ENCODE assay signal across 15 mouse cellular contexts in genomic region chr3:73395808-73396207, GRCm38 (mm10).
"Had no signal": no experiment of that assay in that cellular context is flagged by ENCODE, and none has a peak within 500 bp of the region (broad histone marks: within the 10 kb centered on the region; RNA-seq: fewer than 3 reads in every experiment).

No protein-coding gene starts in this region.

- ATAC-seq: liver, embryonic 12.5 days had no signal

- H3K36me3 ChIP-seq: limb, embryonic 10.5 days; liver, embryonic 12.5 days; midbrain, embryonic 10.5 days; neural tube, embryonic 15.5 days; stomach, embryonic 15.5 days had no signal

- H3K9ac ChIP-seq: liver, embryonic 12.5 days; lung, embryonic 14.5 days; neural tube, embryonic 15.5 days; stomach, embryonic 15.5 days had no signal

- H3K4me1 ChIP-seq: limb, embryonic 10.5 days; liver, embryonic 12.5 days; midbrain, embryonic 10.5 days; neural tube, embryonic 15.5 days; stomach, embryonic 15.5 days had no signal

- H3K9me3 ChIP-seq: limb, embryonic 10.5 days; midbrain, embryonic 10.5 days; neural tube, embryonic 15.5 days; stomach, embryonic 15.5 days had no signal

- H3K27me3 ChIP-seq: liver, embryonic 12.5 days; neural tube, embryonic 15.5 days; stomach, embryonic 15.5 days had no signal

- H3K4me2 ChIP-seq: liver, embryonic 12.5 days; lung, embryonic 14.5 days; neural tube, embryonic 15.5 days; stomach, embryonic 15.5 days had no signal

- DNase-seq: kidney, postnatal 10 days; kidney, postnatal 4 days; lung, embryonic 14.5 days; lung, postnatal 10 days; lung, postnatal 4 days; midbrain, embryonic 14.5 days; right cerebral cortex, postnatal 4 days; thymus, adult 2 months; thymus, postnatal 25 days had no signal

- H3K4me3 ChIP-seq: limb, embryonic 10.5 days; liver, embryonic 12.5 days; midbrain, embryonic 10.5 days; myocyte; neural tube, embryonic 15.5 days; stomach, embryonic 15.5 days had no signal

- H3K27ac ChIP-seq: limb, embryonic 10.5 days; liver, embryonic 12.5 days; midbrain, embryonic 10.5 days; neural tube, embryonic 15.5 days; stomach, embryonic 15.5 days had no signal
